ENCODE assay signal across 20 mouse cellular contexts in genomic region chr9:29326283-29326682, GRCm38 (mm10).
DNase-seq lines count a peak whose midpoint lies in the region; ATAC-seq and TF ChIP-seq lines count a peak whose summit lies in the region.
"Had no signal": no experiment of that assay in that cellular context is flagged by ENCODE, and none has a peak within 500 bp of the region (broad histone marks: within the 10 kb centered on the region; RNA-seq: fewer than 3 reads in every experiment).

No protein-coding gene starts in this region.

- TF ChIP-seq EP300 in stomach, postnatal 0 days (optimal IDR thresholded peaks at IDR 0.05): no peak

- no peaks in the 10 kb centered on the region for H3K36me3 ChIP-seq in lung, embryonic 16.5 days (ENCODE audit: control insufficient read depth, insufficient read depth, low read length)
- no peaks in the 10 kb centered on the region for H3K36me3 ChIP-seq in stomach, postnatal 0 days (ENCODE audit: control insufficient read depth, insufficient read depth, low read length)
- H3K36me3 ChIP-seq: embryonic facial prominence, embryonic 10.5 days; embryonic facial prominence, embryonic 12.5 days; forebrain, embryonic 10.5 days; forebrain, embryonic 12.5 days had no signal

- ATAC-seq in lung, embryonic 16.5 days (ENCODE audit: low read depth): peak; percentile 28; the same call in 1 of the 2 replicates
- ATAC-seq in stomach, postnatal 0 days (ENCODE audit: low FRiP score, low TSS enrichment): 0 out of 2 replicates have a peak, but pooled peaks have one; percentile 64
- no peak for ATAC-seq in erythroid progenitor cell, adult 5-6 weeks (replicated peaks; ENCODE audit: low FRiP score, poor library complexity, severe bottlenecking)
- ATAC-seq: forebrain, embryonic 14.5 days; forebrain, embryonic 16.5 days had no signal

- no peak overlapping the region for H3K4me3 ChIP-seq in lung, embryonic 16.5 days (ENCODE audit: low read length)
- H3K4me3 ChIP-seq in stomach, postnatal 0 days (ENCODE audit: low read depth, low read length): no peak overlapping the region
- H3K4me3 ChIP-seq: embryonic facial prominence, embryonic 10.5 days; embryonic facial prominence, embryonic 12.5 days; forebrain, embryonic 10.5 days; forebrain, embryonic 12.5 days had no signal

- no peaks in the 10 kb centered on the region; the same call in 1 of the 2 replicates for H3K4me1 ChIP-seq in lung, embryonic 16.5 days (replicated peaks; ENCODE audit: control insufficient read depth, insufficient read depth, low read length)
- H3K4me1 ChIP-seq in stomach, postnatal 0 days (replicated peaks; ENCODE audit: control insufficient read depth, insufficient read depth): no peaks in the 10 kb centered on the region
- H3K4me1 ChIP-seq: embryonic facial prominence, embryonic 10.5 days; embryonic facial prominence, embryonic 12.5 days; forebrain, embryonic 10.5 days; forebrain, embryonic 12.5 days had no signal

- DNase-seq in lung, adult 18-20 months: no peak
- DNase-seq in lung, postnatal 36 days: peak; percentile 14
- no peak for DNase-seq in lung, postnatal 10 days
- DNase-seq in stomach, postnatal 0 days (ENCODE audit: low spot score): peak; percentile 16
- DNase-seq: adrenal gland, adult 2 months; adrenal gland, postnatal 10 days; adrenal gland, postnatal 25 days; cerebellum, adult 11-12 months; cerebellum, adult 2 months; cerebellum, adult 9-10 months; cerebellum, postnatal 10 days; cerebellum, postnatal 25 days had no signal

- H3K9me3 ChIP-seq in lung, embryonic 16.5 days (ENCODE audit: control insufficient read depth, low read length): no peaks in the 10 kb centered on the region
- no peaks in the 10 kb centered on the region for H3K9me3 ChIP-seq in stomach, postnatal 0 days (ENCODE audit: control insufficient read depth, low read length)
- H3K9me3 ChIP-seq: embryonic facial prominence, embryonic 10.5 days; embryonic facial prominence, embryonic 12.5 days; forebrain, embryonic 10.5 days; forebrain, embryonic 12.5 days had no signal

- no peak overlapping the region for H3K9ac ChIP-seq in lung, embryonic 16.5 days (ENCODE audit: low read length)
- H3K9ac ChIP-seq in stomach, postnatal 0 days (ENCODE audit: low read length): no peak overlapping the region
- H3K9ac ChIP-seq: embryonic facial prominence, embryonic 12.5 days; forebrain, embryonic 12.5 days had no signal

- H3K27ac ChIP-seq in lung, embryonic 16.5 days (ENCODE audit: low read length): no peak overlapping the region
- no peak overlapping the region for H3K27ac ChIP-seq in stomach, postnatal 0 days (replicated peaks)
- H3K27ac ChIP-seq: embryonic facial prominence, embryonic 10.5 days; embryonic facial prominence, embryonic 12.5 days; forebrain, embryonic 10.5 days; forebrain, embryonic 12.5 days had no signal

- no peaks in the 10 kb centered on the region for H3K27me3 ChIP-seq in lung, embryonic 16.5 days (ENCODE audit: control insufficient read depth, insufficient read depth, low read depth, low read length)
- no peaks in the 10 kb centered on the region for H3K27me3 ChIP-seq in stomach, postnatal 0 days (ENCODE audit: control insufficient read depth, insufficient read depth, low read length)
- H3K27me3 ChIP-seq: embryonic facial prominence, embryonic 12.5 days; forebrain, embryonic 12.5 days had no signal

- H3K4me2 ChIP-seq in lung, embryonic 16.5 days (ENCODE audit: low read depth, low read length): no peak overlapping the region
- no peak overlapping the region for H3K4me2 ChIP-seq in stomach, postnatal 0 days (replicated peaks; ENCODE audit: low read depth)
- H3K4me2 ChIP-seq: embryonic facial prominence, embryonic 12.5 days; forebrain, embryonic 12.5 days had no signal

- WGBS in lung, embryonic 16.5 days: 68% methylated on average over 3 of the region's 3 CpGs
- WGBS in stomach, postnatal 0 days: 56% methylated on average over 3 of the region's 3 CpGs

- TF ChIP-seq CTCF in stomach, postnatal 0 days (IDR thresholded peaks at IDR 0.05; ENCODE audit: low read depth): no peak

Comparison
In these comparisons a context has a peak if more than half of its experiments do, and no peak if none do; other contexts are left out.
1. DNase-seq: peak in lung, postnatal 36 days (single experiment) and stomach, postnatal 0 days (single experiment); none in lung, adult 18-20 months (0 of 2) and lung, postnatal 10 days (single experiment).